Mouse (Mus musculus): ENCODE data around the gene Dnajc1.

GRCm38 (mm10) chr2:18165511-18165910 is 227.1 kb downstream of the Dnajc1 start:
- TF ChIP-seq CTCF (IDR thresholded peaks at IDR 0.05; ENCODE audit: extremely low read depth, insufficient read depth, low read length) (no peak), POLR2A (IDR thresholded peaks at IDR 0.05; ENCODE audit: extremely low read depth, insufficient read depth, low read length) (no peak)
